Mouse (Mus musculus): ENCODE data around the gene Matk.

DNA sequence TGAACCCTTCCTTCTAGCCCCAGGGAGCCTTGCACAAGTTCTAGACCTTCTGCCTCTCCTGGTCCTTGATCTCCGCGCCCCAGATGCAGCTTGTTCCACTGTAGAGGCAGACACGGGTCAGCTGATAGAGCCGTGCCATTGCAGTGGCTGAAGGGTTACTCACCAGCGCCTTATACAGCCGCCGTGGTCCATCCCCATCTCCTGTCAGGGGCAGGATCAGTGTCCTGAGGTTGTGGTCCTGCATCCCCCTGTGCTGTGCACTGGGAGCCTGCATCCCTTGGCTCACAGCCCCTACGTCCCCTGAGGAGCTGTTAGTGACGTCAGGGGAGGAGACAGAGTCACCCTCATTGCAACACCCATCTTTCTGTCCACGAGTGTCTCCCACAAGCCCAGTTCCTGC lies 50.5 kb downstream of the Matk start:
- no peak for TF ChIP-seq CTCF (IDR thresholded peaks at IDR 0.05; ENCODE audit: borderline replicate concordance, insufficient read depth, low read length)
- TF ChIP-seq POLR2A (IDR thresholded peaks at IDR 0.05; ENCODE audit: low read depth, low read length), result no peak

Measured in embryonic fibroblast, embryonic 13.5 days (primary cell).